Mouse (Mus musculus) layer of hippocampus, adult 9-11 months (tissue): ENCODE measurements around the gene Guca2a.
A peak's percentile ranks its signal among the peaks of the same experiment; 100 is the strongest.

Experiments used
- DNase-seq: peaks from one replicate; pipeline ENCODE4 v3.0.0; 2022

The Guca2a gene

GRCm38 (mm10) chr4:119657011-119657410 lies 19.5 kb downstream of the Guca2a start:
- DNase-seq, result no peak

- no peak for DNase-seq
These were observed 20.7 kb downstream of the Guca2a start for GRCm38 (mm10) chr4:119658246-119658645.

GRCm38 (mm10) chr4:119658731-119659130 lies 21.2 kb downstream of the Guca2a start, which contains the start of gene Guca2b:
Guca2b (minus strand) TSS chr4:119658954.
- no peak for DNase-seq

GRCm38 (mm10) chr4:119660007-119660406 lies 22.5 kb downstream of the Guca2a start:
- no peak for DNase-seq

GRCm38 (mm10) chr4:119662151-119662550 lies 24.6 kb downstream of the Guca2a start:
- no peak for DNase-seq

GRCm38 (mm10) chr4:119662976-119663375 lies 25.5 kb downstream of the Guca2a start:
- DNase-seq, result no peak

- DNase-seq, result no peak
These were observed 26.0 kb downstream of the Guca2a start for GRCm38 (mm10) chr4:119663409-119664095.

- no peak for DNase-seq
These were observed 27.7 kb downstream of the Guca2a start for GRCm38 (mm10) chr4:119665166-119665565.

- DNase-seq, result peak; percentile 2
These were observed 28.6 kb downstream of the Guca2a start for GRCm38 (mm10) chr4:119666116-119666515.

- no peak for DNase-seq
These were observed 29.9 kb downstream of the Guca2a start for GRCm38 (mm10) chr4:119667454-119667853.

- DNase-seq, result no peak
These were observed 30.7 kb downstream of the Guca2a start for GRCm38 (mm10) chr4:119668185-119668584.

GRCm38 (mm10) chr4:119668596-119668995 lies 31.1 kb downstream of the Guca2a start:
- no peak for DNase-seq

- peak; percentile 22 for DNase-seq
These were observed 32.1 kb downstream of the Guca2a start for GRCm38 (mm10) chr4:119669356-119670209.

GRCm38 (mm10) chr4:119670210-119670555 lies 32.7 kb downstream of the Guca2a start:
- no peak for DNase-seq

GRCm38 (mm10) chr4:119670736-119671135 lies 33.2 kb downstream of the Guca2a start:
- DNase-seq, result no peak

- DNase-seq, result no peak
These were observed 33.7 kb downstream of the Guca2a start for GRCm38 (mm10) chr4:119671164-119671563.

- DNase-seq, result no peak
These were observed 35.2 kb downstream of the Guca2a start for GRCm38 (mm10) chr4:119672685-119673084.

GRCm38 (mm10) chr4:119682596-119682995 lies 45.1 kb downstream of the Guca2a start:
- no peak for DNase-seq

GRCm38 (mm10) chr4:119685746-119686145 lies 48.2 kb downstream of the Guca2a start:
- no peak for DNase-seq
